Mouse (Mus musculus): ENCODE data around the gene Blvrb. TPM values are rescaled to one million over a fixed set of nuclear protein-coding genes. Genes with fewer than 3 reads are reported as not detected.

Blvrb gene
- polyA plus RNA-seq, 1 experiment from 2014 or later = 35.4 TPM

DNA sequence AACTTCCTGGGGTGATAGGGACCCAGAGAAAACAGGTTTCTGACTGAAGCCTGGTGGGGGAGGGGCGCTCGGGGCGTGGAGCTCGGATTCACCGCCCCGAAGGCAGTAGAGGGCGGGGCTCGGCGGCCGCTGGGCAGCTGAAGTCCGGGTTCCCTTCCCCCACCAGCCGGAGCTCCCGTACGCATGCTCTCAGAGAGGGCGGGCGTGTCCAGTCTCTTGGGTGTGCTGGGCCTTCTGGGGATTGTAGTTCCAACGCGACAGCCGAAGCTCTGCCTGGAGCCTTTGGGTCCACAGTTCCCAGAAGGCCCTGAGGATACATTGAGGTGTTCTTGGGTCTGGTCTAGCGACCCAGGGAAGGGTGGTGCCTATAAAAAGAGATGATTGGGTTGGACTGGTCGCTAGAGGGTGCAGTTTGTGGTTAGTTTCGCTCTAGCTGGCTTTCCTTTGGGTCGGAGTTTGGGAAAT, 26.7 kb downstream of the Blvrb start:
- DNase-seq (ENCODE audit: low spot score) (peak; percentile 98), ATAC-seq (ENCODE audit: low FRiP score) (peak; percentile 91)
- Histone ChIP-seq H3K27ac (ENCODE audit: low read depth, low read length) (peak overlapping the region; percentile 88), H3K9ac (ENCODE audit: low read depth, low read length) (peak overlapping the region; percentile 64; the same call in 1 of the 2 replicates), H3K27me3 (ENCODE audit: control insufficient read depth, insufficient read depth, low read length) (no peaks in the 10 kb centered on the region), H3K4me2 (replicated peaks; ENCODE audit: low read depth, low read length) (peak overlapping the region; percentile 78), H3K4me3 (ENCODE audit: low read depth, low read length) (peak overlapping the region; percentile 74), H3K4me1 (replicated peaks; ENCODE audit: control insufficient read depth, insufficient read depth, low read length) (peaks cover 2% of the 10 kb centered on the region; the same call in 1 of the 2 replicates), H3K36me3 (ENCODE audit: control insufficient read depth, insufficient read depth, low read length) (no peaks in the 10 kb centered on the region), H3K9me3 (ENCODE audit: control insufficient read depth, low read length) (no peaks in the 10 kb centered on the region)
- WGBS = under 1% methylated on average over 23 of the region's 23 CpGs

DNA sequence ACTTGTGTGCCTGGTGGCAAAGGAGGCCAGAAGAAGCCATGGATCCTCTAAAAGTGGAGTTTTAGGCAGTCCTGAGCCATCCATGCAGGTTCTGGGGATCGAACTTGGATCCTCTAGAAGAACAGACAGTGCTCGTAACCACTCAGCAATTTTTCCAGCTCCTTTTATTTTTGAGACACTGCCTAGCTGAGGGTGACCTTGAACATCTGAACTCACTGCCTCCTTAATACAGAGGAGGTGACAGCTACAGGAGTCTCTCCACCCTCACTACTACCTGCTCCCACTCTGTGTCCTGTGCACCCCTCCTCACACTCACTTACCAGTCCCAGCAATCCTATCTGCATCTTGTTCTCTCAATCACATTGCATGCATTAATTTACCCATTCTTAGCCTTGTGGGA, 27.8 kb downstream of the Blvrb start:
- WGBS = 90% methylated on average over 2 of the region's 2 CpGs
- Histone ChIP-seq H3K9ac (ENCODE audit: low read depth, low read length) (no peak overlapping the region), H3K4me3 (ENCODE audit: low read depth, low read length) (no peak overlapping the region)

DNA sequence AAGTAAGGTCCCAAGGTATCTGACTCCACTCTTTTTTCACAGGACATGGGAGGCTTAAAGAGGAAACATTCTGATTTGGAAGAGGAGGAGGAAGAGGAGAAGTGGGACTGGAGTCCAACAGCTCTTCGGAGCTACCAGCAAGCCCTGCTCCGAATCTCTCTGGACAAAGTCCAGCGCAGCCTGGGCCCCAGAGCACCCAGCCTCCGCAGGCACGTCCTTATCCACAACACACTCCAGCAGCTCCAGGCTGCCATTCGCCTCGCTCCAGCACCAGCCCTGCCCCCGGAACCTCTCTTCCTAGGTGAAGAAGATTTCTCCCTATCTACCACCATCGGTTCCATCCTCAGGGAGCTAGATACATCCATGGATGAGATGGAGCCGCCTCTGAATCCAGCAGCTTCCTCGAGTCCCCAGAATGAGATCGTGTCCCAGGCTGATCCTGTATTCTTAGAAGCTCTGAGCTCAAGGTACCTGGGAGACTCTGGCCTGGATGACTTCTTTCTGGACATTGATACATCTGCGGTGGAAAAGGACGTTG, 28.4 kb downstream of the Blvrb start:
- DNase-seq (ENCODE audit: low spot score) (no peak), ATAC-seq (ENCODE audit: low FRiP score) (no peak)
- Histone ChIP-seq H3K36me3 (ENCODE audit: control insufficient read depth, insufficient read depth, low read length) (no peaks in the 10 kb centered on the region), H3K9me3 (ENCODE audit: control insufficient read depth, low read length) (no peaks in the 10 kb centered on the region), H3K4me1 (replicated peaks; ENCODE audit: control insufficient read depth, insufficient read depth, low read length) (peaks cover 2% of the 10 kb centered on the region; the same call in 1 of the 2 replicates), H3K27ac (ENCODE audit: low read depth, low read length) (no peak overlapping the region), H3K4me3 (ENCODE audit: low read depth, low read length) (no peak overlapping the region), H3K9ac (ENCODE audit: low read depth, low read length) (no peak overlapping the region), H3K27me3 (ENCODE audit: control insufficient read depth, insufficient read depth, low read length) (no peaks in the 10 kb centered on the region), H3K4me2 (replicated peaks; ENCODE audit: low read depth, low read length) (no peak overlapping the region)
- WGBS = 93% methylated on average over 14 of the region's 14 CpGs

More for the DNA sequence above, 27.8 kb downstream of the Blvrb start:
- Histone ChIP-seq H3K36me3 (ENCODE audit: control insufficient read depth, insufficient read depth, low read length) (no peaks in the 10 kb centered on the region), H3K27me3 (ENCODE audit: control insufficient read depth, insufficient read depth, low read length) (no peaks in the 10 kb centered on the region), H3K4me1 (replicated peaks; ENCODE audit: control insufficient read depth, insufficient read depth, low read length) (peaks cover 2% of the 10 kb centered on the region; the same call in 1 of the 2 replicates), H3K4me2 (replicated peaks; ENCODE audit: low read depth, low read length) (no peak overlapping the region), H3K27ac (ENCODE audit: low read depth, low read length) (no peak overlapping the region), H3K9me3 (ENCODE audit: control insufficient read depth, low read length) (no peaks in the 10 kb centered on the region)
- ATAC-seq (ENCODE audit: low FRiP score) (no peak), DNase-seq (ENCODE audit: low spot score) (no peak)

DNA sequence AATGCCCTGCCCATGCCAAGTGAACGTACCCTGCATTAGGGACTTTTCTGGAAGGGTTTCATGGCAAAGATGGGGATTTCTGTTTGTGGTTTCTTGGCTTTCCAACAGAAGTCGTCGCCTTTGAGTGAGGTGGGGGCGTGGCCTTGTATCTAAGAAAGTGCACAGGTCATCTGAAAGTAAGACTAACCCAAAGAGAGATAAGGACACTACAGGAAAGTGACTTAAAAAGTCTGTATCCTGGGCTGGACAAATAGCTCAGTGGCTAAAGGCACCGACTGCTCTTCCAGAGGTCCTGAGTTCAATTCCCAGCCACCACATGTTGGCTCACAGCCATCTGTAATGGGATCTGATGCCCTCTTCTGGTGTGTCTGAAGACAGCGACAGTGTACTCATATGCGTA, 30.8 kb downstream of the Blvrb start:
- no peak for ATAC-seq (ENCODE audit: low FRiP score)

DNA sequence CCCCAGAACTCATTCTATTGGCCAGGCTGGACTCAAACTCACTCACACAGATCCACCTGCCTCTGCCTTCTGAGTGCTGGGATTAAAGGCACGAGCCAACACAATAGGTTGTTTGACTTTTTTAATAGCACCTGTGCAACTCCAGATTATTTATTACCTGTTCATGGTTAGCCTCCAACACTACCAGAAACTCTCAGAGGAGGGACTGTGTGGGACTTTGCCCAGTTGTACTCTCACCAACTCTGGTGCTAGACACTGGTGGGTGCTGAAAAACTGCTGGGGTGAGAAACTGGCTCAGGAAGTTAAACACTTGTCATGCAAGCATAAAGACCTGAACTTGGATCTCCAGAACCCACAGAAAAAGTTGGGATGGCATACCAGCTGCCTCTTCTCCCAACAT, 32.0 kb downstream of the Blvrb start:
- H3K4me2 ChIP-seq (replicated peaks; ENCODE audit: low read depth, low read length) = no peak overlapping the region
- no peaks in the 10 kb centered on the region for H3K27me3 ChIP-seq (ENCODE audit: control insufficient read depth, insufficient read depth, low read length)
- no peak for ATAC-seq (ENCODE audit: low FRiP score)
- H3K4me1 ChIP-seq (replicated peaks; ENCODE audit: control insufficient read depth, insufficient read depth, low read length) = no peaks in the 10 kb centered on the region
- H3K27ac ChIP-seq (ENCODE audit: low read depth, low read length) = no peak overlapping the region
- H3K9ac ChIP-seq (ENCODE audit: low read depth, low read length) = no peak overlapping the region
- WGBS = 79% methylated on average over 1 of the region's 1 CpGs
- no peak for DNase-seq (ENCODE audit: low spot score)
- no peaks in the 10 kb centered on the region for H3K36me3 ChIP-seq (ENCODE audit: control insufficient read depth, insufficient read depth, low read length)
- H3K4me3 ChIP-seq (ENCODE audit: low read depth, low read length) = no peak overlapping the region
- H3K9me3 ChIP-seq (ENCODE audit: control insufficient read depth, low read length) = no peaks in the 10 kb centered on the region

More for the DNA sequence above, 30.8 kb downstream of the Blvrb start:
- no peaks in the 10 kb centered on the region for H3K4me1 ChIP-seq (replicated peaks; ENCODE audit: control insufficient read depth, insufficient read depth, low read length)
- no peaks in the 10 kb centered on the region for H3K27me3 ChIP-seq (ENCODE audit: control insufficient read depth, insufficient read depth, low read length)
- no peak overlapping the region for H3K4me3 ChIP-seq (ENCODE audit: low read depth, low read length)
- 78% methylated on average over 7 of the region's 7 CpGs for WGBS
- no peaks in the 10 kb centered on the region for H3K36me3 ChIP-seq (ENCODE audit: control insufficient read depth, insufficient read depth, low read length)
- H3K4me2 ChIP-seq (replicated peaks; ENCODE audit: low read depth, low read length) = no peak overlapping the region
- H3K9ac ChIP-seq (ENCODE audit: low read depth, low read length) = no peak overlapping the region
- H3K9me3 ChIP-seq (ENCODE audit: control insufficient read depth, low read length) = no peaks in the 10 kb centered on the region
- no peak for DNase-seq (ENCODE audit: low spot score)
- no peak overlapping the region for H3K27ac ChIP-seq (ENCODE audit: low read depth, low read length)

DNA sequence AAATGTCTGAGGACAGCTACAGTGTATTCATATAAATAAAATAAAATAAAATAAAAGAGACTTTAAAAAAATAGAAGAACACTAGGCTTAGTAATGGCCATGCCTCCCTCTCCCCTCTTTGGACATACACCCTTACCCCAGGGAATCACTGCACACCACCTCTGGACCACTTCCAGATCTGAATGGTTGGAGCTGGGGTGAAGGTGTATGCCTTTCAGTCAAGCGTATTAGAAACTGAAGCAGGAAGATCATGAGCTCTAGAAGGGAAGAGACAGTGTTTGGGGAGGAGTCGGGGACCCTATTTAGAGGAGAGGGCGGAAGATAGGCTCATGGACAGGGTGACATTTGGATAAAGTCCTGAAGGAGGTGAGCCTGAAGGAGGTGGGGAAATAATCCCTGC, 32.7 kb downstream of the Blvrb start:
- no peaks in the 10 kb centered on the region for H3K9me3 ChIP-seq (ENCODE audit: control insufficient read depth, low read length)
- WGBS = 71% methylated on average over 3 of the region's 3 CpGs
- no peak for ATAC-seq (ENCODE audit: low FRiP score)

DNA sequence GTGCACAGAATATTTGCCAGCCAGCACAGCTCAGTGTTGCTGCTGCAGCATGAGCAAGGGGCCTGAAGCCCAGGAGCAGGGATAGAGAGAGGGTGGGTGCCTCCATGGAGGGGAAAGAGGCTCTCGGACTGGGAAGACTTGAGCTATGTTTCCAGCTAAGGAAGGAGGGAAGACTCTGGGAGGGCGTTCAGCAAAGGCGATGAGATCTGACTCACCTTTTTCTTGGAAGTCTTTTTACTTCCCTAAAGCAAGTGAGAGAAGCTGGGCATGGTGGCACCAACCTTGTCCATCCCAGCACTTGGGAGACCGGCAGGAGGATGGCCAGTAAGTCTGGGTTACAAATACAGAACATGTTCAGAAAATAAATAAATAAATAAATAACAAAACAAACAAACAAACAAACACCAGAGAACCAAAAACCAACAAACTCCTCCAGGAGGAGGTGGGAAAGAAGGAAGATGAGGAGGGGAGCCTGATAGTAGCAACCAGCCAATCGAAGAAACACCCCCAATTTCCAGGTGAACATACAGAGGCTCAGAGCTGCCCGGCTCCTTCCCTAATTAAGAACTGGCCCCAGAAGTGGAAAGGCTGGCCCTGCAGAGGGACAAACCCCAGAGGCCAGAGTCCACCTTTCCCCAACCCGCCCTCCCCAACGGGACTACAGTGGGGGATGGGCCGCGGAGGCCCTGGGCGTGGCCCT, 33.3 kb downstream of the Blvrb start:
- no peak overlapping the region; the same call in 1 of the 2 replicates for H3K27ac ChIP-seq (ENCODE audit: low read depth, low read length)
- DNase-seq (ENCODE audit: low spot score) (no peak), ATAC-seq (ENCODE audit: low FRiP score) (no peak; the same call in 1 of the 2 replicates)
- whole genome bisulfite sequencing = 14% methylated on average over 10 of the region's 11 CpGs
- H3K4me1 ChIP-seq (replicated peaks; ENCODE audit: control insufficient read depth, insufficient read depth, low read length) = no peaks in the 10 kb centered on the region
- H3K27me3 ChIP-seq (ENCODE audit: control insufficient read depth, insufficient read depth, low read length) = no peaks in the 10 kb centered on the region
- no peaks in the 10 kb centered on the region for H3K36me3 ChIP-seq (ENCODE audit: control insufficient read depth, insufficient read depth, low read length)
- peak overlapping the region; percentile 41 for H3K4me2 ChIP-seq (replicated peaks; ENCODE audit: low read depth, low read length)
- no peaks in the 10 kb centered on the region for H3K9me3 ChIP-seq (ENCODE audit: control insufficient read depth, low read length)
- peak overlapping the region; percentile 22 for H3K4me3 ChIP-seq (ENCODE audit: low read depth, low read length)
- peak overlapping the region; percentile 40; the same call in 1 of the 2 replicates for H3K9ac ChIP-seq (ENCODE audit: low read depth, low read length)

More for the DNA sequence above, 32.7 kb downstream of the Blvrb start:
- Histone ChIP-seq H3K27ac (ENCODE audit: low read depth, low read length) (no peak overlapping the region), H3K9ac (ENCODE audit: low read depth, low read length) (no peak overlapping the region), H3K36me3 (ENCODE audit: control insufficient read depth, insufficient read depth, low read length) (no peaks in the 10 kb centered on the region), H3K4me3 (ENCODE audit: low read depth, low read length) (no peak overlapping the region), H3K27me3 (ENCODE audit: control insufficient read depth, insufficient read depth, low read length) (no peaks in the 10 kb centered on the region), H3K4me2 (replicated peaks; ENCODE audit: low read depth, low read length) (no peak overlapping the region), H3K4me1 (replicated peaks; ENCODE audit: control insufficient read depth, insufficient read depth, low read length) (no peaks in the 10 kb centered on the region)
- no peak for DNase-seq (ENCODE audit: low spot score)

DNA sequence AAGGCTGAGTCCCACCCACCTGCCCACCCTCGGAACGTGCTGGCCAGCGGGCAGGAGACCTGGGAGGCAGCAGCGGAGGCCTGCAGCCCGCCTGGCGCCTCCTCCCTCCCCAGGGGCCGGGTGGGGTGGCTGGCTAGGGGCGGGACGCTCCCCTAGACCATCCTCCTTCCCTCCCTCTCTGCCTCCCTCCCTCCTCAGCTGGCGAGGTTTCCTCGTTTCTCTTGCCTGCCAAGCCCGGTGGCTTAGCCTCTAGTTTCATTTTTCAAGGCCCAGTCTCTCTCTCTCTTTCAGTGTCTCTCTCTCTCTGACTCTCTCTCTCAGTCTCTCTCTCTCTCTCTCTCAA, 33.8 kb downstream of the Blvrb start:
- peak; percentile 70 for DNase-seq (ENCODE audit: low spot score)
- H3K4me3 ChIP-seq (ENCODE audit: low read depth, low read length) = peak overlapping the region; percentile 22
- H3K9me3 ChIP-seq (ENCODE audit: control insufficient read depth, low read length) = no peaks in the 10 kb centered on the region
- H3K27ac ChIP-seq (ENCODE audit: low read depth, low read length) = no peak overlapping the region
- peak overlapping the region; percentile 41 for H3K4me2 ChIP-seq (replicated peaks; ENCODE audit: low read depth, low read length)
- peak overlapping the region; percentile 40; the same call in 1 of the 2 replicates for H3K9ac ChIP-seq (ENCODE audit: low read depth, low read length)
- no peaks in the 10 kb centered on the region for H3K36me3 ChIP-seq (ENCODE audit: control insufficient read depth, insufficient read depth, low read length)
- 0% methylated on average over 3 of the region's 12 CpGs for whole genome bisulfite sequencing
- peak; percentile 76 for ATAC-seq (ENCODE audit: low FRiP score)
- H3K4me1 ChIP-seq (replicated peaks; ENCODE audit: control insufficient read depth, insufficient read depth, low read length) = no peaks in the 10 kb centered on the region
- no peaks in the 10 kb centered on the region for H3K27me3 ChIP-seq (ENCODE audit: control insufficient read depth, insufficient read depth, low read length)

DNA sequence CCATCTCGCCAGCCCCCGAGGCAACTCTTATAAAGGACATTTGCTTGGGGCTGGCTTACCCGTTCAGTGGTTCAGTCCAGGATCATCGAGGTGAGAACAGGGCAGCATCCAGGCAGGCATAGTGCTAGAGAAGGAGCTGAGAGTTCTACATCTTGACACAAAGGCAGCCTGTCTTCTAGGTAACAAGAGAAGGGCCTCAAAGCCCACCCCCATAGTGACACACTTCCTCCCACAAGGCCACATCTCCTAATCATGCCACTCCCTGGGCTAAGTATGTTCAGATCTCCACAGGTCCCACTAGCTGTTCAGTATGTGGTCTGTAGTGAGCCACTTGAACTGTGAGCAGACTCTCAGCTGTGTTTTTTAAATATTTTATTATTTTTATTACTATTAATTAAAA, 36.1 kb downstream of the Blvrb start:
- no peaks in the 10 kb centered on the region for H3K4me1 ChIP-seq (replicated peaks; ENCODE audit: control insufficient read depth, insufficient read depth, low read length)
- no peaks in the 10 kb centered on the region for H3K36me3 ChIP-seq (ENCODE audit: control insufficient read depth, insufficient read depth, low read length)
- H3K9ac ChIP-seq (ENCODE audit: low read depth, low read length) = no peak overlapping the region
- no peak overlapping the region for H3K27ac ChIP-seq (ENCODE audit: low read depth, low read length)
- ATAC-seq (ENCODE audit: low FRiP score) (no peak), DNase-seq (ENCODE audit: low spot score) (no peak)
- H3K27me3 ChIP-seq (ENCODE audit: control insufficient read depth, insufficient read depth, low read length) = no peaks in the 10 kb centered on the region
- no peaks in the 10 kb centered on the region for H3K9me3 ChIP-seq (ENCODE audit: control insufficient read depth, low read length)
- H3K4me3 ChIP-seq (ENCODE audit: low read depth, low read length) = no peak overlapping the region
- no peak overlapping the region for H3K4me2 ChIP-seq (replicated peaks; ENCODE audit: low read depth, low read length)
- 74% methylated on average over 4 of the region's 4 CpGs for WGBS

All from hindbrain, embryonic 11.5 days (tissue).